In the genomic region with DNA sequence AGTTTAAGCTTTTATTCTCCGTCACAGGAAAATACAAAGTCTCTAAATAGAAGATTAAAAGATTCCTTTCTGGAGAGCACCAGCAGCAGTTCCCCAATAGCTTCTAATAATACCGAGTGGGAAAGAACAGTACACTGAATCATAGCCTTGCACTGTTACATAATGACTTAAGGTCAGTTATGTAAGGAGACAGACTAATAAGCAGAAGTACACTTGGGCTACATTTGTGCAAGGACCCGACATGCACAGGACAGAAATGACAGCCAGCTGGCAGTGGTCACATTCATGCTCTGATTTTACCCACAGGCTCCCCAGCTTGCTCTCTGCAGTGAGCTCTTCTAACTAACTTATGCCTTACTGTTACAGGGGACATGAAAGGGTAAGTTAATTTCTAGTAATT, we compare ENCODE assay signal across 16 mouse cellular contexts.
DNase-seq lines count a peak whose midpoint lies in the region; ATAC-seq and TF ChIP-seq lines count a peak whose summit lies in the region.
"Had no signal": no experiment of that assay in that cellular context is flagged by ENCODE, and none has a peak within 500 bp of the region (broad histone marks: within the 10 kb centered on the region; RNA-seq: fewer than 3 reads in every experiment).

No protein-coding gene starts in this region.

- no peak overlapping the region for H3K9ac ChIP-seq in heart, embryonic 11.5 days (ENCODE audit: low read depth, low read length)
- H3K9ac ChIP-seq in midbrain, postnatal 0 days (replicated peaks; ENCODE audit: low read length, poor library complexity, severe bottlenecking), result no peak overlapping the region
- H3K9ac ChIP-seq in hindbrain, embryonic 11.5 days (ENCODE audit: low read depth, low read length), result no peak overlapping the region
- H3K9ac ChIP-seq: intestine, embryonic 15.5 days; limb, embryonic 15.5 days; lung, embryonic 14.5 days; midbrain, embryonic 13.5 days; neural tube, embryonic 12.5 days had no signal

- TF ChIP-seq CTCF in midbrain, postnatal 0 days (IDR thresholded peaks at IDR 0.05), result no peak

- H3K27me3 ChIP-seq in heart, embryonic 11.5 days (ENCODE audit: control insufficient read depth, insufficient read depth, low read length), result no peaks in the 10 kb centered on the region
- H3K27me3 ChIP-seq in midbrain, postnatal 0 days (ENCODE audit: insufficient read depth, low read length), result no peaks in the 10 kb centered on the region
- no peaks in the 10 kb centered on the region for H3K27me3 ChIP-seq in hindbrain, embryonic 11.5 days (ENCODE audit: control insufficient read depth, insufficient read depth, low read length)
- H3K27me3 ChIP-seq: CH12.LX; intestine, embryonic 15.5 days; limb, embryonic 15.5 days; midbrain, embryonic 13.5 days; neural tube, embryonic 12.5 days had no signal

- H3K36me3 ChIP-seq in heart, embryonic 11.5 days (ENCODE audit: control insufficient read depth, insufficient read depth, low read length), result no peaks in the 10 kb centered on the region
- no peaks in the 10 kb centered on the region for H3K36me3 ChIP-seq in midbrain, postnatal 0 days (ENCODE audit: insufficient read depth, low read length)
- no peaks in the 10 kb centered on the region for H3K36me3 ChIP-seq in hindbrain, embryonic 11.5 days (ENCODE audit: control insufficient read depth, insufficient read depth, low read length)
- H3K36me3 ChIP-seq: intestine, embryonic 15.5 days; limb, embryonic 15.5 days; midbrain, embryonic 13.5 days; neural tube, embryonic 12.5 days had no signal

- WGBS in heart, embryonic 11.5 days (ENCODE audit: insufficient replicate concordance), result 67% methylated on average over 3 of the region's 3 CpGs
- 58% methylated on average over 3 of the region's 3 CpGs for WGBS in midbrain, postnatal 0 days
- WGBS in hindbrain, embryonic 11.5 days, result 90% methylated on average over 3 of the region's 3 CpGs

- intact Hi-C loops in heart, postnatal 36 days (cut with DNase I), result no loop called here

- H3K4me2 ChIP-seq in heart, embryonic 11.5 days, result no peak overlapping the region
- H3K4me2 ChIP-seq in midbrain, postnatal 0 days (ENCODE audit: low read depth, low read length, poor library complexity, severe bottlenecking), result no peak overlapping the region
- no peak overlapping the region for H3K4me2 ChIP-seq in hindbrain, embryonic 11.5 days (replicated peaks; ENCODE audit: low read depth, low read length)
- H3K4me2 ChIP-seq: intestine, embryonic 15.5 days; limb, embryonic 15.5 days; lung, embryonic 14.5 days; midbrain, embryonic 13.5 days; neural tube, embryonic 12.5 days had no signal

- no peaks in the 10 kb centered on the region for H3K9me3 ChIP-seq in heart, embryonic 11.5 days (replicated peaks; ENCODE audit: control insufficient read depth, low read length)
- no peaks in the 10 kb centered on the region for H3K9me3 ChIP-seq in midbrain, postnatal 0 days (ENCODE audit: low read length)
- H3K9me3 ChIP-seq in hindbrain, embryonic 11.5 days (ENCODE audit: control insufficient read depth, low read length), result no peaks in the 10 kb centered on the region
- H3K9me3 ChIP-seq: intestine, embryonic 15.5 days; limb, embryonic 15.5 days; midbrain, embryonic 13.5 days; neural tube, embryonic 12.5 days had no signal

- ATAC-seq in heart, embryonic 11.5 days (replicated peaks; ENCODE audit: insufficient number of reproducible peaks, low FRiP score, low TSS enrichment), result no peak
- ATAC-seq in midbrain, postnatal 0 days (ENCODE audit: low FRiP score), result no peak
- no peak for ATAC-seq in hindbrain, embryonic 11.5 days (ENCODE audit: low FRiP score)
- ATAC-seq: intestine, embryonic 15.5 days; midbrain, embryonic 13.5 days had no signal

- no peak overlapping the region for H3K27ac ChIP-seq in heart, embryonic 11.5 days (ENCODE audit: low read depth, low read length)
- no peak overlapping the region for H3K27ac ChIP-seq in midbrain, postnatal 0 days (ENCODE audit: low read depth, low read length)
- no peak overlapping the region for H3K27ac ChIP-seq in hindbrain, embryonic 11.5 days (ENCODE audit: low read depth, low read length)
- H3K27ac ChIP-seq: intestine, embryonic 15.5 days; left cerebral cortex, adult 2 months; limb, embryonic 15.5 days; midbrain, embryonic 13.5 days; neural tube, embryonic 12.5 days had no signal

- H3K4me1 ChIP-seq in heart, embryonic 11.5 days (ENCODE audit: control insufficient read depth, insufficient read depth, low read length), result no peaks in the 10 kb centered on the region
- no peaks in the 10 kb centered on the region for H3K4me1 ChIP-seq in midbrain, postnatal 0 days (ENCODE audit: insufficient read depth, low read length)
- no peaks in the 10 kb centered on the region for H3K4me1 ChIP-seq in hindbrain, embryonic 11.5 days (replicated peaks; ENCODE audit: control insufficient read depth, insufficient read depth, low read length)
- H3K4me1 ChIP-seq: intestine, embryonic 15.5 days; limb, embryonic 15.5 days; midbrain, embryonic 13.5 days; neural tube, embryonic 12.5 days had no signal

- no peak overlapping the region for H3K4me3 ChIP-seq in heart, embryonic 11.5 days (ENCODE audit: low read depth, low read length)
- no peak overlapping the region for H3K4me3 ChIP-seq in midbrain, postnatal 0 days (ENCODE audit: low read depth, low read length)
- no peak overlapping the region for H3K4me3 ChIP-seq in hindbrain, embryonic 11.5 days (ENCODE audit: low read depth, low read length)
- H3K4me3 ChIP-seq: intestine, embryonic 15.5 days; left cerebral cortex, adult 2 months; limb, embryonic 15.5 days; midbrain, embryonic 13.5 days; neural tube, embryonic 12.5 days had no signal

- peak; percentile 46 for DNase-seq in heart, adult 8-10 months (ENCODE audit: low spot score)
- DNase-seq in 416B (ENCODE audit: low read depth) (peak; percentile 1), MN1 (ENCODE audit: low spot score) (no peak)
- peak; percentile 40 for DNase-seq in adrenal gland, postnatal 10 days
- peak; percentile 14 to 15 for DNase-seq in heart, postnatal 36 days
- no peak for DNase-seq in midbrain, postnatal 0 days (ENCODE audit: low spot score)
- DNase-seq in hindbrain, embryonic 11.5 days (ENCODE audit: low spot score), result no peak
- DNase-seq: lung, embryonic 14.5 days; right cerebral cortex, adult 18-20 months had no signal

Comparison
In these comparisons a context has a peak if more than half of its experiments do, and no peak if none do; other contexts are left out.
1. DNase-seq: peak in heart, adult 8-10 months (single experiment), 416B (single experiment), adrenal gland, postnatal 10 days (single experiment) and heart, postnatal 36 days (2 of 2); none in MN1 (single experiment), midbrain, postnatal 0 days (single experiment) and hindbrain, embryonic 11.5 days (single experiment).